Mouse (Mus musculus) mouse embryonic stem cell (cell line): ENCODE data around the gene Ucp2.

ENCODE experiments used
- in situ Hi-C, 2 experiments: fragments of 300-500 bp; cut with MboI; formaldehyde crosslinking; loops; 1 replicate in 1 of 2; 3 replicates in 1 of 2; pipeline ENCODE4 v1.14.3; 2019 to 2020; ENCODE audit warnings: low sequenced_read_pairs in 2 of 2, low pct_unique_long_range_greater_than_20kb in 1 of 2, mixed read lengths in 1 of 2; ENCODE audit not compliant: unreplicated experiment in 1 of 2

Ucp2 gene

DNA sequence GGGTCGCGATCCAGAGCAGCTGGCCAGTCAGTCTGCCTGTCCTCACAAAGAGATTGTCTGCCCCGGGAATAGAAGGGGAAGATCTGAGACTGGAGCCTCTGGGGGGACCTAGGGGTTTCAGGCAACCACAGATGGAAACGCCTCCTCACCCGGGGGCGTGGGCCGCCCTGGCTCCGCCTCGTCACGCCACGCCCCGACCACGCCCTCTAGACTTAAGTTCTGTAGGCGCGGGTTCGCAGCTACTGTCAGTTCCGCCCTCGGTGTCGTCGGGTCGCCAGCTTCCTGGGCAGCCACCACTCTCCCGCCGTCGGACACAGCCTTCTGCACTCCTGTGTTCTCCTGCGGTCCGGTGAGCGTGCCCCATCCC is at the start of gene Ucp2:
Gene Ucp2 (plus strand): TSS at position 221 of the 367 bp plus-strand sequence.
- in situ Hi-C loops = no loop called here

DNA sequence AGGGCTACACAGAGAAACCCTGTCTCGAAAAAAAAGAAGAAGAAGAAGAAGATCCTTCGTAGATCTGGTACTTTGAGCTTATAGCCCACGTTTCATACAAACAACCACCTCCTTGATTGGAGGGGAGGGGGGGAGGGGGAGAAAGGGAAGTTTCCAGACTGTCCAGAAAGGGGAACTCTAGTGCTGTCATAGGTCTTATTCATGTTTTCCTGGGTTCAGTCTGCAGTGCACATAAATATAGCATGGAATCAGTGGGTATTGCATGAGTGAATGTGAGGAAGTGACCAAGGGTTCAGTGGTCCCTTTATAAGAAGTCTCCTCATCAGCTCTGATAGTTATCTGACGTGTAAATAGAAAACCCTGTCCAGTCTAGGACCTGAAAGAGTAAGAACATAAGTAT is 49.4 kb upstream of the Ucp2 start:
- in situ Hi-C loops = no loop called here

DNA sequence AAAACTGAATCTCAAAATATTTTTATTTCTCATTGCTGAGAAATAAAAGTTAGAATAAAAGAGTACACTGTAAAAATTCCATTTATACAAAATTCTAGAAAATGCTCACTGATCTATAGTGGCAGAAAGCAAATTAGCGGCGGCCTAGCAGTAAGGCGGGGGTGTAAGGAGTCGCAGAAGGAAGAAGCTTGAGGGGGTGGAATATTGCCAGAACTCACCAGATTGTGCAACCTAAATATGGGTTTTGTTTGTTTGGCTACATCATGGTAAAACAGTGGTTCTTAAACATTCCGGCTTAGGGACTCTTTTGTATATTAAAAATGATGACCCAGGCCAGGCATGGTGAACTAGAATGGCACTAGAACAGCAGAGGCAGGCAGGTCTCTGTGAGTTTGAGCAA is 46.9 kb upstream of the Ucp2 start:
- in situ Hi-C loops = no loop called here

DNA sequence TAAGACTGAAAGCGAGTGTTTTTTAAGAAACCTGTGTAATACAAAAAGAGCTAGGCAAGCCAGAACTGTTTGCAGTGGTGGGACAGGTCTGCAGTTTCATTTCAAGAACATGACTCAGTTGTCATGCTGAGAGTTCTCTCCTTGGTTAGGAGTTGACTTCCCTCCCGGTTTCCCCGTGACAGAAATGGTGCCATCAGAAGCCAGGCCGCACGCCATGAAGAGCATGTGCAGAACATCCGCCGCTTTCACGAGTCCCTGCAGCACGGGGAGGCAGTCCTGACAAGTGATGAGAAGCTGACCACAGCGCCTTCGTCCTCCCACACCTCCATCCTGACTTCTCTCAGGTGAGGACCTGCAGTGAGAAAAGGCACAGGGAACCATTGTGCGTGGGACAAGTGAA is 44.6 kb upstream of the Ucp2 start:
- in situ Hi-C loops = no loop called here

DNA sequence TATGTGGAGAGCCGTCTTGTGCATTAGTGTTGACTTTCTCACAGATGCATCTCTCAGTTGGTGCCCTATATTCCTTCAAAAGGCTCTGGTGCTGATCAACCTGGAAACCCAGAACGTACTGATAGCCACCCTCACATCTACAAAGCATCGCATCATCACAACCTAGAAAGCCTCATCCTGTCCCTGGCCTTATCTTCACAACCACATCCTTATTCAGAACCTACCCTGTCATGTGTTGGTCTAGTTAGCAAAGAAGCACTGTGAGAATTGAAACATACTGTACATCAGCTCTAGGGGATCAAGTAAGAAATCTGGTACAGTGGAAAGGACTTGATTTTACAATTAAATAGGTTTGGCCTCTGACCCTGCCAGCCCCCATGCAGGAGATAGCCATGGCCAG is 44.2 kb upstream of the Ucp2 start:
- in situ Hi-C loops = no loop called here

DNA sequence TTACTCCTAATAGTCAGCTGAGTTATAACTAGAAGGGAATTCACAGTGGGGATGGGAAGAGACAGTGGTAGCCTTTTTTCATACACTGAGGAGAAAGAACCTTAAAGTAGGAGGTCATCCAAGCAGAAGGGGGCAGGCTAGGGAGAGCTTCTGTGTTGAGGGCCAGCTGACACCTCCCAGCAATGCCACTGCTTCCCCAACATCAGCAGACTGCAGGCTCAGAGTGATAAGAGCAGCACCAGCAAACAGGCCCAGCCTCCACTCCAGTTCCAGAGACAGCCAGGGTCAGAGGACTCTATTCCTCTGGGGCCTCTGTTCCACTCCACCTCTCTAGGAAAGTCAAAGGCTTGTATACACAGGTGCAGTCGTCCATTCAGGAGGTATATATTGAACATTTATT is 35.0 kb upstream of the Ucp2 start:
- in situ Hi-C loops = no loop called here

DNA sequence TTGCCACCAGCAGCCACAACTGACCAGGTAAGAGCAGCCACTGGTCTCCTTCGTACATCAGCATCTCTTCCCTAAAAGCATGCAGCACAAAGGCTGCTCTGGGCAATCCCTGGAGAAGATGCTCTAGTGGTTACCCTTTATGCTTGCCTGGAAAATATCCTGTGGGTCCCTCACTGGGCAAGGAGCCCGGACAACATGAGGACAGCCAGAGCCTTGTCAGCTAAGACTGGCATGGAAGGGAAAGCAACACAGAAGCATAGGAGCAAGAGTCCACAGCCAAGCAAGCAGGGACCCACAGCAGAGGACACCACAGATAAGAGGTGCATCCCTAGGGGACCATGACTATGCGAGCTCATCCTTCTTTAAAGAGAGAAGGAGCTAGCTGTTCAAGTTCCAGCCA is 33.3 kb upstream of the Ucp2 start:
- in situ Hi-C loops = no loop called here

DNA sequence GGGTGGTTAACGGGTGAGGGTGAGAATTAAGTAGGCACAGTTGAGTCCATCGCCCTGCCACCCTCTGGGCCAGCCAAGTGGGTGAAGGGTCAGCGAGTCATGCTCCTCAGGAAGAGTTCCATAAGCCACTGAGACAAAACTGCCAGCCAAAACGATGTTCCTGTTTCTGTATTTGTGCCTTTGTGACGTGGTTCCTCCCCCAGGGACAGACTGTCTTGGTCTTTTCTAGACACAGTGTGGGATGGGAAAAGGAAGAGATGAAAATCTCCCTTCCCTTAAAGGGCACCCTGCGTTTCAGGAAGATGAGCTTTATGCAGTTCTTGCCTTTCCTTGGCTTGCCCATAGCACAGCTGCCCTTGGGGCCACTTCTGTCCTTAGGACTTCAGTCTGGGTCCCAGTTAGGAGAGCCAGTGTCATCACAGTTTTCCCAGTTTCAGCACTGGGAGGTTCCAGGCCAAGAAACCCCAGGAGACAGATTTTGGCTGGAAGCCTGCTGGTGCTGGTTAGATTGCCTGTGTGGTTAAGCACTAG is 31.5 kb upstream of the Ucp2 start:
- in situ Hi-C loops = no loop called here

DNA sequence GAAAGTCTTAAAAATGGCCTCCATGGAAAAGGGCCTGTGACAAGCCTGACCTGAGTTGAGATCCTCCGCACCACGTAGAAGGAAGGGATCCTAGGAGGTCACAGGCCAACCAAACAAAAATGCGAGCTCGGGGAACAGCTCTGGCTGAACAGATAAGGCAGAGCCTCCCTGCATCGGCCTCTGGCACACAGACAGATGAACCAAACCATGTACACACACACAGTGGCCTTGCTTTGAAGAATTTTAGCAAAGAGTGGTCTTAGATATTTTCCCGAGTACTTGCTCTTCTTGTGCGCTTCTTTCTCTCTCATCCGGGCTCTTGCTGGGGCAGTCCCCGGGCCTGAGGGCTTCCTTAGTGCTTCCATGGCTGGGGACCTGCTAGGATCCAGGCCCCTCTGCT is 29.9 kb upstream of the Ucp2 start:
- in situ Hi-C loops = no loop called here

DNA sequence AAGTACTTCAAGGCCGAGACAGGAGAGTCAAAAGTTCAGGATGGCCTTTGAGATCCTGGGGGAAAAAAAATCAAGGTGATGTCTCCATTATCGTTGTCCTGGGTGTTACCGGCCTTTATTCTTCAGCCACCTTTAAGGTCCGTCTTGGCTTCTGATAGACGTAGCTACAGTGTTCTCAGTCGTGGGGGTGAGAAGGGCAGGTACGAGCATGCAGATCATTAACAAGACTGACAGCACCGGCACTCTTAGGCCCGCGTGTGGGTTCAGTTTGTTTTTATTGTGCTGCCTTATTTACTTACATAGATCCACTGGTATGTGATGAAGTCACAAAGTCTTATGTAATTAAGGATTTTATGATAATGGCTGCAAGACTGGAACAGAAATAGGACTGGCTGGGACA is 29.4 kb upstream of the Ucp2 start:
- in situ Hi-C loops = no loop called here

DNA sequence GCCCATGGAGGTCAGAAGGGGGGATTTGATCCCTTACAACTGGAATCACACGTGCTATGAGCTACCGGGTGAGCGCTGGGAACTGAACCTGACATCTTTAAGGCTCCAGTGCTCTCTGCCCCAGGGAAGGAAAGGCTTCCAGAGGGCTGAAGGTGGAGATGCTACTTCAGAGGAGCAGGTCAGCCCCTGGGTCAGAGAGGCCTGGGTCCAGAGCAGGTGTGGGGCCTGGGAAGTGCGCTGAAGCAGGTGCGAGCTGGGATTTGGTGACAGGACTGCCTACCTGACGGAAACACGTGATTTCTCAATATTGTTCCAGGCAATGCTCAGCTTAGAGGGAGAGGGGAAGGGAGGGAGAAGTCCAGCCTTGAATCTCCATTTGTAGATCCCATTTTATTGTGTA is 28.9 kb upstream of the Ucp2 start:
- in situ Hi-C loops = no loop called here

DNA sequence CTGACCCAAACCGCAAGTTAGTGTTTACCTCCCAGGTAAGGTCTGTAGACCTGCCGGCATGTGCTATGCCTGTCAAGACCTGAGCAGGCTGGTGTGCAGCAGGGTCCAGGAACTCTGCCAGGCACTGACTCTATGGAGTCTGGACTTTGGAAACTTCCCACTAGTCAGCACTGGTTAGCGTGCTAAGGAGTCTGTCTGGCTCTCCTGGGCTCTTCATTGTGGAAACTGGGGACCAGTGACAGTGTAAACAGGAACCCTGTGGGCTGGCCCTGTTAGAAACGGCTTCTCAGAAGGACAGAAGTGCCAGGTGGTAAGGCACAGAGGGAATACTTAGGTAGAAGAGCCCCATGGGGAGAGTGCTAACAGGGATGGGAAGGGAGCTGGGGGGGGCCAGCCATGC is 27.9 kb upstream of the Ucp2 start:
- in situ Hi-C loops = no loop called here

DNA sequence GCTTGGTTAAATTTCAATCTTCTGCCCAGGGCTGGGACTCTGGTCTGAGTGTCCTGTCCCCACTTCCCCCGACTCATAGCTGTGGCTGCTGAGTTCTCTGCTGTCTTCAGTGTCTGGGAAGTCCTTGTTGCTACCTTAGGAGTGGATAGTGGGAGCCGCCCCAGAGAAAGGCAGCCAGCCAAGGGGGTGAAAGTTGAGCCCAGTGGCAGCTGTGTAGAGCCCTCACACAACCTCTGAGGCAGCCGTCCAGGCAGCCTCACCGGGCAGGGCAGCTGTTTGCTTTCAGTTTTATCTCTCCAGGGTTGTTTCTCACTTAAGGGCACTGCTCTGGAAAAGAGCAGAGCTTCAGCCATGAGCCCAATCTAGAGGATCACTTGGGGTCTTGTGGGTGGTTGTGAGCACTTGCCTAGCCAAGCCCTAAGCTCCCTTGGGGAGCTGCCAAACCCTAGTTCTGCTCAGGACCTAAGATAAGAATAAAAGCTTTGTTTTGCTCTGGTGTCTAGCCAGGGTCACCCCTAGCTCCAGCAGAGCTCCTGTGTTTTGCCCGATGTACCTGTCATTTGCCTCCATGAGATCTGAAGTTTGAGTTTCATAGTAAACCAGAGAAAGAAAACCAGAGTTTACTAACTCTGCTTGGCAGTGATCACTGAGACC is 27.4 kb upstream of the Ucp2 start:
- in situ Hi-C loops = no loop called here

DNA sequence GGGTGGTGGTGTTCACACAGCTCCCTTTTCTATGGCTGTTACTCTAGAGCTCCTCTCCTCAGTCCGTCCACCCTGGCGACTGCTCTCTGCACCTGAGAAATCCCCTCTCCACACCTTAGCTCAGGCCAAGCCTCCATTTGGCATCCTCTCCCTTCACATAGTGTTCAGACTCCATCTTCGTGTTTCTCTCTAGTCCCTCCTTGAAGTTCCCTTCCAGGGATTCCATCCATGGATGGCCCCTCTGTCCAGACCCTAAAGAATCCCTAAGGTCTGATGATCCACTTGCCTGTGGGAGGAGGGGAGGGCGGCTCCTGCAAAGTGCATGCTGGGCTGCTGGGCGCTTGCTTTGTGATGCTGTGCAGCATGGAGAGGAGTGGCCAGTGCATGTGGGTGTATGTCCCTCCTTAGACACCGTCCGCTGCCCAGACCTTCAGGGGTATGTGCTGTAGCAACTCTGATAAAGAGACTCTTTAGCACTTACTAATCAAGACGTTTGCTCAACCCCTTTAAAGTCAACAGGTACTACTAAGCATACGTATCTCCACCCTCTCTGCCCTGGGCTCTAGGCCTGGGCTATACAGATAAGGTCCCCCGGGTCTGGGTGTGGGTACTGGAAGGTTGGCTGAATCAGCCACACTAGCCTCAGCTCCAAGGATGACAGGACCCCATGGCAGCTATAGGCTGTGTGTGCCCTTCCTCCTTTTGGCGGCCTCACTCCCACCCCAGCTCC is 26.2 kb upstream of the Ucp2 start:
- in situ Hi-C loops = no loop called here

DNA sequence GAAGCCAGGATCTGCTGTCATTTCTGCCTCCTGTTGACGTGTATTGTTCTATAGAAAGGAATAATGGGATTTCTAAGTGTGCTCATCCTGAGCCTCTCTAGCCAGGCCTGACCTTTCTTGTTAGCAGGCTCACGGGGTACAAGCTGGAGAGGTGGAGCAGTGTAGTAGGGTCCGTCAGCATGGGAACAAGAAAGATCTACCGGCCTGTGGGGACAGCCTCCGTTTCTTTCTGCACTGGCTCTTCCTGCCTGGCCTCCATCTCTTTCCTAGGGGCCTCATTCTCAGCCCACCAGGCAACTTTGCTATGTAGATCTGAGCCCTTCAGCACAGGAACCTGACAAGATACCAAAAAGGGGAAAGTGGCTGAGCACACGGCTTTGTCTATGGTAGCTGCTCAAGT is 24.4 kb upstream of the Ucp2 start:
- in situ Hi-C loops = no loop called here

DNA sequence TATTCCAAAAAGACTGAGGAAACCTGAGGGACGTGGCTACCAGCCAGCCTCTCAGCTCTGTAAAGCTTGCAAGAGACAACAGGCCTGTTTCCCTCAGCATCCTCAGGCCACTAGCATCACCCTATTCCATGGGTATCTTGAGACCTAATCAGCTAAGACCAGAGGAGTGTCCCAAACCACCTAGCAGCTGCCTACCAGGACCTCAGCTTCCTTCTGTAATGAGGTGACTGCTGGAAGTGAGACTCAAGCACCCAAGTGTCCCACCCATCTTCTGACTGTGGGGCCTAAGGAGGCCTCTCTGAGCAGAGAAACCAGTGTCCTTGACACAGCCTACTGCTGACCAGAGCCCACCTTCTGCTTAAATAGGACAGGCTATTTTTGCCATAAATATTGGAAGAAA is 23.6 kb upstream of the Ucp2 start:
- in situ Hi-C loops = no loop called here

DNA sequence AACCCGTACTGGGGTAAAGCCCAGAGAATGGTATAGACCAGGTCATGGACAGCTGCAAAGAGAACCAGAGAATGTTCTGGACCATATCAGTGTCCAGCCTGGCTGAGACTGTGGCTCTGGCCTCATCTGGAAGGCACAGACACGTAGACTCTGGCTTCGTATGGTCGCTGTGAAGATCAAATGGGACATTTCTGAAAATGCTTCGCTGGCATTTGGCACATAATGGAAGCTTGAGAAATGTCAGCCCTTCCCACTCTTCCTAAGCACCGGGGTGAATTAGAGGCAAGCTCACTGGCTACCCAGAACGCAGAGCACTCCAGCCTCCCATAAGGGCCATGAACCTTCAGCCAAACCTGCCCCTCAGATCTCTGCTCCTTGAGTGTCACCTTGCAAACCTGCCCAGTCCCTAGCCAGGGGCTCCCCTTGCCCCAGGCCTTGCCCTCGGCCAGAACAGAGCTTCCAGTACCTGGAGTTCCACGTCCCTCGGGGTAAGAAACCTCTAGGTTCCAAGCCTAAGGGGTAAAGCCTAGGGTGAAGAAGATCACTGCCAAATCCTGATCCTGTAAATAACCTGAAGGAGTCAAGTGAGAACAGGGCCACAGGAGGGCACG is 22.2 kb upstream of the Ucp2 start:
- in situ Hi-C loops = no loop called here

DNA sequence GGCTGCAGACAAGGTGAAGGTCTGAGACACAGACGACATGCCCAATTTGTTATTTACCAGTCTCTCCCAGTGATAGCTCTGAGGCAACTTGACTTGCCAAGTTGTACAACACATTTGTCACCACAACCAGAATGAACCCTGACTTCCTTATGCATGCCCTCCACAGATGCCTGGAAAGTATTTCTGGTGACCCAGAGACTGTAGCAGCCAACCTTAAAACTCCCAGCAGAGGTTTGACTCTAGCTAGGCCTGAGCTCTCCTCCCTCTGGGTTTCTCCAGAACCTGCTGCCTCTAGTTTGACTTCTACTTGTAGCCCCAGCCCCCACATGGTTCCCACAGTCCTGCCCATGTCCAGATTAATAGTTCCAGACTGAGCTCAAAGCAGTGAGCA is 21.7 kb upstream of the Ucp2 start:
- in situ Hi-C loops = no loop called here

DNA sequence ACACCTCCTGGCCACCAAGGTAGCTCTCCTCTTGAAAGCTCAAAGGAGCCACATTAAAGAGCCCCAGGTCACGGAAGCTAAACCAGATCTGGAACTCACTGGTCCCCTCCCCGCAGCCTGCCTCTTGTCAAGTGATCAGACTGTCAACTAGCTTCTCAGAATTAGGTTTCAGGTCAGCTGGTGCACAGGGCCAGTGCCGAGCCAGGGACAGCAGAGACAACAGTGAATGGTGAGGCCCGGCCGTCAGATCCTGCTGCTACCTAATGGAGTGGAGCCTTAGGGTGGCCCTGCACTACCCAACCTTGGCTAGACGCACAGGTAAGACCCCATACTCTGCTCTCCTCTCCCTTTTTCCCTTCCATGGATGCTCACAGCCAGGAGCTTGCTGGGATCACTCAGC is 20.4 kb upstream of the Ucp2 start, which contains the start of gene Ucp3:
Gene Ucp3 (plus strand): TSS at position 214 of the 400 bp plus-strand sequence.
- in situ Hi-C loops = no loop called here
